In genomic region chrX:11254521-11255207, GRCm38 (mm10) we compare ENCODE assay signal across 16 mouse cellular contexts. TPM values are rescaled to one million over a fixed set of nuclear protein-coding genes. Genes with fewer than 3 reads are reported as not detected.
A peak's percentile ranks its signal among the peaks of the same experiment; 100 is the strongest.
DNase-seq lines count a peak whose midpoint lies in the region; ATAC-seq and TF ChIP-seq lines count a peak whose summit lies in the region.
"Had no signal": no experiment of that assay in that cellular context is flagged by ENCODE, and none has a peak within 500 bp of the region (broad histone marks: within the 10 kb centered on the region; RNA-seq: fewer than 3 reads in every experiment).

No protein-coding gene starts in this region.

- no peak for TF ChIP-seq POLR2A in cerebellum, adult 2 months (IDR thresholded peaks at IDR 0.05; ENCODE audit: borderline replicate concordance, insufficient read depth, low read length)

- no peak overlapping the region for H3K4me2 ChIP-seq in lung, embryonic 14.5 days
- H3K4me2 ChIP-seq in kidney, postnatal 0 days (ENCODE audit: low read length) = no peak overlapping the region
- H3K4me2 ChIP-seq: neural tube, embryonic 13.5 days; stomach, embryonic 15.5 days had no signal

- no peaks in the 10 kb centered on the region for H3K9me3 ChIP-seq in lung, embryonic 14.5 days (ENCODE audit: low read depth, low read length)
- no peaks in the 10 kb centered on the region for H3K9me3 ChIP-seq in kidney, postnatal 0 days (replicated peaks; ENCODE audit: low read length)
- H3K9me3 ChIP-seq: neural tube, embryonic 13.5 days; stomach, embryonic 15.5 days had no signal

- H3K9ac ChIP-seq in lung, embryonic 14.5 days = no peak overlapping the region
- no peak overlapping the region for H3K9ac ChIP-seq in kidney, postnatal 0 days (ENCODE audit: low read depth, low read length)
- H3K9ac ChIP-seq: neural tube, embryonic 13.5 days; stomach, embryonic 15.5 days had no signal

- intact Hi-C loops in gastrocnemius, adult 2 months (cut with DNase I) = no loop called here

- H3K4me1 ChIP-seq in lung, embryonic 14.5 days (ENCODE audit: insufficient read depth) = peaks cover 7% of the 10 kb centered on the region; the same call in 1 of the 2 replicates
- no peaks in the 10 kb centered on the region for H3K4me1 ChIP-seq in kidney, postnatal 0 days (replicated peaks; ENCODE audit: insufficient read depth, low read length)
- no peaks in the 10 kb centered on the region for H3K4me1 ChIP-seq in cerebellum, adult 2 months (ENCODE audit: control insufficient read depth, insufficient read depth, low read length)

- peak; percentile 37; the same call in 1 of the 2 replicates for ATAC-seq in lung, embryonic 14.5 days (ENCODE audit: insufficient read depth)
- ATAC-seq in kidney, postnatal 0 days (replicated peaks; ENCODE audit: low FRiP score, low read depth) = no peak
- ATAC-seq in megakaryocyte, adult 5-6 weeks (ENCODE audit: poor library complexity, severe bottlenecking) = no peak

- WGBS in lung, embryonic 14.5 days = 28% methylated on average over 11 of the region's 11 CpGs
- 45% methylated on average over 11 of the region's 11 CpGs for WGBS in kidney, postnatal 0 days
- WGBS in cerebellum, adult 2 months = 91% methylated on average over 11 of the region's 11 CpGs

- DNase-seq in gastrocnemius, adult 2 months = no peak
- DNase-seq in gastrocnemius, postnatal 4 days (ENCODE audit: low spot score in 2 of 2) = no peak
- peak; percentile 64 for DNase-seq in lung, embryonic 14.5 days
- no peak for DNase-seq in lung, adult 18-20 months
- DNase-seq in kidney, postnatal 0 days (ENCODE audit: low spot score) = peak; percentile 61
- DNase-seq in mesoderm, embryonic 11.5 days (ENCODE audit: low read depth, low spot score) = peak; percentile 7
- DNase-seq in cerebellum, adult 2 months = no peak
- DNase-seq: cerebellum, adult 9-11 months; gastrocnemius, postnatal 36 days had no signal

- H3K4me3 ChIP-seq in gastrocnemius, adult 2 months = peak overlapping the region; percentile 26; the same call in 1 of the 2 replicates
- no peak overlapping the region for H3K4me3 ChIP-seq in lung, embryonic 14.5 days (ENCODE audit: low read depth, low read length)
- H3K4me3 ChIP-seq in kidney, postnatal 0 days (replicated peaks; ENCODE audit: low read depth, low read length) = no peak overlapping the region
- no peak overlapping the region for H3K4me3 ChIP-seq in cerebellum, adult 2 months (replicated peaks; ENCODE audit: insufficient read depth, low read depth, low read length)
- H3K4me3 ChIP-seq: neural tube, embryonic 13.5 days; stomach, embryonic 15.5 days had no signal

- H3K27ac ChIP-seq in gastrocnemius, adult 2 months = no peak overlapping the region
- H3K27ac ChIP-seq in lung, embryonic 14.5 days (ENCODE audit: low read depth) = peak overlapping the region; percentile 72
- H3K27ac ChIP-seq in kidney, postnatal 0 days = peak overlapping the region; percentile 47; the same call in 1 of the 2 replicates
- H3K27ac ChIP-seq in cerebellum, adult 2 months (ENCODE audit: insufficient read depth, low read length) = no peak overlapping the region
- H3K27ac ChIP-seq: neural tube, embryonic 13.5 days had no signal

- H3K27me3 ChIP-seq in lung, embryonic 14.5 days (ENCODE audit: insufficient read depth, low read length) = no peaks in the 10 kb centered on the region
- no peaks in the 10 kb centered on the region for H3K27me3 ChIP-seq in kidney, postnatal 0 days (ENCODE audit: insufficient read depth, low read length)
- no peaks in the 10 kb centered on the region for H3K27me3 ChIP-seq in cerebellum, adult 2 months (ENCODE audit: control insufficient read depth, insufficient read depth, low read length)
- H3K27me3 ChIP-seq: neural tube, embryonic 13.5 days; stomach, embryonic 15.5 days had no signal

- no peaks in the 10 kb centered on the region for H3K36me3 ChIP-seq in lung, embryonic 14.5 days (ENCODE audit: insufficient read depth)
- H3K36me3 ChIP-seq in kidney, postnatal 0 days (ENCODE audit: insufficient read depth, low read length) = no peaks in the 10 kb centered on the region
- H3K36me3 ChIP-seq: neural tube, embryonic 13.5 days; stomach, embryonic 15.5 days had no signal

- no peak for TF ChIP-seq CTCF in gastrocnemius, adult 2 months (IDR thresholded peaks at IDR 0.05)
- no peak for TF ChIP-seq CTCF in lung, embryonic 14.5 days (IDR thresholded peaks at IDR 0.05; ENCODE audit: low read depth)
- no peak for TF ChIP-seq CTCF in kidney, postnatal 0 days (IDR thresholded peaks at IDR 0.05; ENCODE audit: low read depth)
- no peak for TF ChIP-seq CTCF in cerebellum, adult 2 months (IDR thresholded peaks at IDR 0.05; ENCODE audit: borderline replicate concordance, insufficient read depth, low read depth, low read length)

RNA-seq across cellular contexts. Expression of gene H2al1a, which starts 44.4 kb away (rescaled TPM):
- not detected for total RNA-seq in gastrocnemius, adult 2 months (2021)
- total RNA-seq in gastrocnemius, postnatal 4 days (2021) = not detected
- not detected in 2 replicates for polyA plus RNA-seq in lung, embryonic 14.5 days (2014; fragmentation: Nextera tagmentation; extraction: Ambion mirVana)
- not detected in 2 replicates for polyA plus RNA-seq in kidney, postnatal 0 days (2015; fragmentation: Nextera tagmentation; extraction: Ambion mirVana)
- not detected in 2 replicates for polyA plus RNA-seq in cerebellum, adult 2 months (2012; rRNA removed)
- total RNA-seq in megakaryocyte, adult 5-6 weeks (2015) = not detected in 2 replicates
- not detected in 2 replicates for total RNA-seq in megakaryocyte, adult 5-6 weeks (2017)
- total RNA-seq: gastrocnemius, postnatal 36 days; megakaryocyte-erythroid progenitor cell, adult 5-6 weeks had no signal
- polyA plus RNA-seq: C2C12; forebrain, embryonic 11.5 days; limb, embryonic 14.5 days; neural tube, embryonic 13.5 days; stomach, embryonic 15.5 days had no signal

RNA-seq across cellular contexts. Expression of gene H2al1b, which starts 47.6 kb away (rescaled TPM):
- not detected for total RNA-seq in gastrocnemius, adult 2 months (2021)
- total RNA-seq in gastrocnemius, postnatal 4 days (2021) = not detected
- not detected in 2 replicates for polyA plus RNA-seq in lung, embryonic 14.5 days (2014; fragmentation: Nextera tagmentation; extraction: Ambion mirVana)
- not detected in 2 replicates for polyA plus RNA-seq in kidney, postnatal 0 days (2015; fragmentation: Nextera tagmentation; extraction: Ambion mirVana)
- polyA plus RNA-seq in cerebellum, adult 2 months (2012; rRNA removed) = not detected in 2 replicates
- total RNA-seq in megakaryocyte, adult 5-6 weeks (2015) = not detected in 2 replicates
- not detected in 2 replicates for total RNA-seq in megakaryocyte, adult 5-6 weeks (2017)
- total RNA-seq: gastrocnemius, postnatal 36 days; megakaryocyte-erythroid progenitor cell, adult 5-6 weeks had no signal
- polyA plus RNA-seq: C2C12; forebrain, embryonic 11.5 days; limb, embryonic 14.5 days; neural tube, embryonic 13.5 days; stomach, embryonic 15.5 days had no signal

RNA-seq across cellular contexts. Expression of gene H2al1c, which starts 50.8 kb away (rescaled TPM):
- not detected for total RNA-seq in gastrocnemius, adult 2 months (2021)
- total RNA-seq in gastrocnemius, postnatal 4 days (2021) = not detected
- not detected in 2 replicates for polyA plus RNA-seq in lung, embryonic 14.5 days (2014; fragmentation: Nextera tagmentation; extraction: Ambion mirVana)
- polyA plus RNA-seq in kidney, postnatal 0 days (2015; fragmentation: Nextera tagmentation; extraction: Ambion mirVana) = not detected in 2 replicates
- not detected in 2 replicates for polyA plus RNA-seq in cerebellum, adult 2 months (2012; rRNA removed)
- total RNA-seq in megakaryocyte, adult 5-6 weeks (2015) = not detected in 2 replicates
- total RNA-seq in megakaryocyte, adult 5-6 weeks (2017) = not detected in 2 replicates
- total RNA-seq: gastrocnemius, postnatal 36 days; megakaryocyte-erythroid progenitor cell, adult 5-6 weeks had no signal
- polyA plus RNA-seq: C2C12; forebrain, embryonic 11.5 days; limb, embryonic 14.5 days; neural tube, embryonic 13.5 days; stomach, embryonic 15.5 days had no signal

RNA-seq across cellular contexts. Expression of gene H2al1d, which starts 54.0 kb away (rescaled TPM):
- total RNA-seq in gastrocnemius, adult 2 months (2021) = not detected
- not detected for total RNA-seq in gastrocnemius, postnatal 4 days (2021)
- polyA plus RNA-seq in lung, embryonic 14.5 days (2014; fragmentation: Nextera tagmentation; extraction: Ambion mirVana) = not detected in 2 replicates
- polyA plus RNA-seq in kidney, postnatal 0 days (2015; fragmentation: Nextera tagmentation; extraction: Ambion mirVana) = not detected in 2 replicates
- polyA plus RNA-seq in cerebellum, adult 2 months (2012; rRNA removed) = not detected in 2 replicates
- not detected in 2 replicates for total RNA-seq in megakaryocyte, adult 5-6 weeks (2015)
- total RNA-seq in megakaryocyte, adult 5-6 weeks (2017) = not detected in 2 replicates
- total RNA-seq: gastrocnemius, postnatal 36 days; megakaryocyte-erythroid progenitor cell, adult 5-6 weeks had no signal
- polyA plus RNA-seq: C2C12; forebrain, embryonic 11.5 days; limb, embryonic 14.5 days; neural tube, embryonic 13.5 days; stomach, embryonic 15.5 days had no signal

RNA-seq across cellular contexts. Expression of gene H2al1e, which starts 57.1 kb away (rescaled TPM):
- total RNA-seq in gastrocnemius, adult 2 months (2021) = not detected
- not detected for total RNA-seq in gastrocnemius, postnatal 4 days (2021)
- not detected in 2 replicates for polyA plus RNA-seq in lung, embryonic 14.5 days (2014; fragmentation: Nextera tagmentation; extraction: Ambion mirVana)
- not detected in 2 replicates for polyA plus RNA-seq in kidney, postnatal 0 days (2015; fragmentation: Nextera tagmentation; extraction: Ambion mirVana)
- polyA plus RNA-seq in cerebellum, adult 2 months (2012; rRNA removed) = not detected in 2 replicates
- not detected in 2 replicates for total RNA-seq in megakaryocyte, adult 5-6 weeks (2015)
- total RNA-seq in megakaryocyte, adult 5-6 weeks (2017) = not detected in 2 replicates
- total RNA-seq: gastrocnemius, postnatal 36 days; megakaryocyte-erythroid progenitor cell, adult 5-6 weeks had no signal
- polyA plus RNA-seq: C2C12; forebrain, embryonic 11.5 days; limb, embryonic 14.5 days; neural tube, embryonic 13.5 days; stomach, embryonic 15.5 days had no signal

Comparison
In these comparisons a context has a peak if more than half of its experiments do, and no peak if none do; other contexts are left out.
1. DNase-seq: peak in lung, embryonic 14.5 days (single experiment), kidney, postnatal 0 days (single experiment) and mesoderm, embryonic 11.5 days (single experiment); none in gastrocnemius, adult 2 months (single experiment), gastrocnemius, postnatal 4 days (0 of 2), lung, adult 18-20 months (0 of 2) and cerebellum, adult 2 months (0 of 2).
2. H3K27ac ChIP-seq: peak in lung, embryonic 14.5 days (single experiment) and kidney, postnatal 0 days (single experiment); none in gastrocnemius, adult 2 months (single experiment) and cerebellum, adult 2 months (single experiment).